Mouse (Mus musculus) heart, adult 2 months (tissue): ENCODE measurements around the gene Cdk5r1. TPM values are rescaled to one million over a fixed set of nuclear protein-coding genes. Genes with fewer than 3 reads are reported as not detected.
A peak's percentile ranks its signal among the peaks of the same experiment; 100 is the strongest.

ENCODE experiments used
- DNase-seq, 2 experiments: peaks; one replicate each; pipeline ENCODE4 v3.0.0; 2021
- H3K27ac ChIP-seq: fragments of 200-600 bp; 2 replicates; pipeline ENCODE4 v1.8.1; 2022
- H3K27me3 ChIP-seq: fragments of 200-500 bp; 2 replicates; pipeline ENCODE4 v1.6.1; 2012; ENCODE audit warnings: mild to moderate bottlenecking, low read length, inconsistent platforms, mixed read lengths; ENCODE audit not compliant: control insufficient read depth, insufficient read depth
- H3K36me3 ChIP-seq: fragments of 200-500 bp; 2 replicates; pipeline ENCODE4 v1.6.1; 2012; ENCODE audit warnings: low read length, inconsistent platforms; ENCODE audit not compliant: control insufficient read depth, insufficient read depth
- H3K4me1 ChIP-seq: fragments of 200-500 bp; 2 replicates; pipeline ENCODE4 v1.6.1; 2011; ENCODE audit warnings: low read length; ENCODE audit not compliant: control insufficient read depth, insufficient read depth
- H3K4me3 ChIP-seq: fragments of 200-600 bp; 2 replicates; pipeline ENCODE4 v1.8.1; 2022
- H3K79me2 ChIP-seq: fragments of 200-500 bp; replicated peaks from 2 replicates; pipeline ENCODE4 v1.6.1; 2012; ENCODE audit warnings: mild to moderate bottlenecking, inconsistent platforms, low read length, moderate library complexity, mixed read lengths; ENCODE audit not compliant: control insufficient read depth, insufficient read depth
- H3K9ac ChIP-seq: fragments of 200-500 bp; 2 replicates; pipeline ENCODE4 v1.6.1; 2012; ENCODE audit warnings: low read depth, mild to moderate bottlenecking, control low read depth, inconsistent platforms, low read length, mixed read lengths
- CTCF ChIP-seq: fragments of 200-600 bp; IDR thresholded peaks from 2 replicates; pipeline ENCODE4 v1.8.1; 2022; ENCODE audit warnings: antibody characterized with exemption, mild to moderate bottlenecking, moderate library complexity
- EP300 ChIP-seq: fragments of 200-500 bp; IDR thresholded peaks from 2 replicates; pipeline ENCODE4 v1.6.1; 2011; ENCODE audit warnings: low read depth, low read length, control low read depth; ENCODE audit not compliant: insufficient read depth
- POLR2A ChIP-seq: fragments of 200-500 bp; IDR thresholded peaks from 2 replicates; pipeline ENCODE4 v1.6.1; 2011; ENCODE audit warnings: mild to moderate bottlenecking, low read depth, low read length, control low read depth; ENCODE audit not compliant: insufficient read depth
- WGBS: fragments of 180-500 bp; shearing (Covaris S2); methylation state at CpG from one replicate; pipeline ENCODE4 v1.1.7; 2018; 5-methylcytosine and 5-hydroxymethylcytosine counted together
- intact Hi-C: fragments of 180-260 bp; cut with DNase I; formaldehyde crosslinking; loops from one replicate; pipeline ENCODE4 v1.15.1; 2025
- long read RNA-seq: library from polyadenylated mRNA; stranded (forward); transcript quantifications from one replicate; pipeline ENCODE4 v2.0.0, GENCODE M21; 2021
- polyA plus RNA-seq: library from polyadenylated mRNA; depleted of rRNA; stranded (reverse); fragments of >200 nt; gene quantifications from 2 replicates; pipeline ENCODE4 v1.2.3, GENCODE M21; 2012; rRNA removed
- total RNA-seq, 2 experiments: library from RNA; stranded (reverse); gene quantifications; 2 replicates each; pipeline ENCODE4 v1.2.3; 2021

Cdk5r1 gene
- total RNA-seq: 1 to 10 TPM in 1 of 2 experiments, under 1 TPM in 1; 0.84 to 2.3 TPM
- polyA plus RNA-seq: 0.61 and 0.85 TPM in 2 replicates
- long read RNA-seq: 0 reads

DNA sequence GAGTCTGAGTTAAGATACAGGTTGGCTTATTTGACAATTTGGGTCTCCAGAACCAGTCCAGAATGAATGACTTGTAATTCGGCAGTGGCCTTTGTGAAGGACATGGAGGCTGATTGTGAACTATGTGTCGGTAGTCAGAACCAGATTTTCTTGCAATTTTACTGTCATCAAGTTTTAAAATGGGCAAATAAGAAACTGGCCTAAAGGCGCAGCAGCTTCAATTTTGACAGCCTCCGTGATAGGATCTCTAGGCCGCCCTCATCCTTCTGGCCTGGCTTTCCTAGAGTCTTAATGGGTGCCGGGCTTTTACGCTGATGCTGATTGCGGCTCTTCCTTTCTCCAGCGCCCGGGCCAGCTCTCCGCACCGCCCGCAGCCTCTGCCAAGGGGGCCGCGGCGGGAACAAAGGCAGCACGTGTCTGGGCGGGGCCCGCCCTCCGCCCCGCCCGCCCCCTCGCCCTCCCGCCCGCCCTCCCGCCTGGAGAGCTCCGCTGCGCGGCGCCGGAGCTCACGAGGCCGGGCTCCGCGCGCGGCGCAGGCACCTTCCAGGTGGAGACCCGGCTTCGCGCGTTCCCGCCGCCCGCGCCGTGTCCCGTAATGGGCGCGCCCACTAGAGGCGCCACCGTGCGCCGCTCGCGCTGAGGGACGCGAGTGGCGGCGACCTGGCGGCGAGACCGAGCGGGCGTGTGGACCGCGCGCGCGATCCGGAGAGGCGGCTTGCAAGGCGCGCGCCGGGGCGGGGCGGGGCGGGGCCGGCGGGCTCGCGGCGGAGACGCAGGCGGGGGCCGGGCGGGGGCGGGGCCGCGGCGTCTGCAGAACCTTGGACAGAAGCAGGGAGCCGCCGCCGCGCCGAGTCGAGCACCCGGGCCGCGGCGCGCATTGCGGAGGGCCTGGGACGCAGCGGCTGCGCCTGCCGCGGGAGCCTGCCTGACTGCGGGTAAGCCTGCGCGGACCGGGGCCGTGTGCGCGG lies at the start of gene Cdk5r1:
Cdk5r1 (plus strand) TSS at position 802 of the 968 bp plus-strand sequence.
- Histone ChIP-seq H3K27ac (peak within 1 kb of the TSS; percentile 49), H3K9ac (peak within 1 kb of the TSS; percentile 84), H3K27me3 (no peaks in the 10 kb centered on the region), H3K4me1 (peaks cover 5% of the 10 kb centered on the region), H3K36me3 (no peaks in the 10 kb centered on the region), H3K79me2 (no peaks in the 10 kb centered on the region), H3K4me3 (peak within 1 kb of the TSS; percentile 60)
- TF ChIP-seq POLR2A (no peak), CTCF (peak; percentile 64), EP300 (no peak)
- peak; percentile 92 to 93 for DNase-seq
- 1% methylated on average over 104 of the region's 116 CpGs for WGBS
- intact Hi-C loops: loop anchor here (5.0 kb wide), 2 partner anchors 46 to 191 kb away; no protein-coding TSS in a partner anchor

- WGBS: 1% methylated on average over 58 of the region's 58 CpGs
- intact Hi-C loops: loop anchor here (1.0 kb wide), 1 partner anchor 242 kb away; no protein-coding TSS in a partner anchor
- DNase-seq: peak; percentile 94 to 96
- Histone ChIP-seq H3K27ac (peak within 1 kb of the TSS; percentile 94), H3K27me3 (no peaks in the 10 kb centered on the region), H3K4me1 (no peaks in the 10 kb centered on the region), H3K36me3 (peaks cover 5% of the 10 kb centered on the region), H3K9ac (peak within 1 kb of the TSS; percentile 97), H3K79me2 (0 out of 2 replicates have a peak, but pooled peaks cover 2% of the 10 kb centered on the region), H3K4me3 (peak within 1 kb of the TSS; percentile 95)
- TF ChIP-seq POLR2A (peak; percentile 84), EP300 (0 out of 2 replicates have a peak, but pooled peaks have one; percentile 51), CTCF (peak; percentile 83)
Observed at GRCm38 (mm10) chr11:80428381-80429008, 48.3 kb upstream of the Cdk5r1 start, which contains the start of gene Psmd11. Gene Psmd11 (plus strand): TSS chr11:80428615.

DNA sequence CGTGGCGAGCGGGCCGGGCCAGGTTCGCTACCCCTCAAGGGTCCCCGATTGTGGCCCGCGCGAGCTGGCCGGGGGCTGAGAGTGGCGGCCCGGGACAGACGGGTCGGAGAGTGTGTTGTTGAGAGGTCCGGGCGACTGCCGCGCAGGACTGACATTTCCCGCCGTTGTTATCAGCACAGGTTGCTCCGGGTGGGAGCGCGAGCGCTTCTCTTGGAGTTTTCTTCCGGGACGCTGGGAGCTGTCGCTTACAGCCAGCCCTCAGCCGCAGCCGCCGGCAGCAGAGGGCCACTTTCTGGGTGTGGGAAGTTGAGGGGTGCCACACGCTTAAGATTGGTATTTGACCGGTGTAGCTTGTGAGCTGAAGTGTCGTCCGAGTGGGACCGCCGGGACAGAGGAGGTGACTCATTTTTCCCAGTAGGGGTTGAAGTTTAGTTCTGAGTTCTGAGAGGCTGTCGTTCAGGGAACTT lies 47.8 kb upstream of the Cdk5r1 start:
- Histone ChIP-seq H3K4me3 (peak overlapping the region; percentile 95), H3K27me3 (no peaks in the 10 kb centered on the region), H3K36me3 (peaks cover 5% of the 10 kb centered on the region), H3K27ac (peak overlapping the region; percentile 94), H3K9ac (peak overlapping the region; percentile 97), H3K4me1 (no peaks in the 10 kb centered on the region), H3K79me2 (0 out of 2 replicates have a peak, but pooled peaks cover 2% of the 10 kb centered on the region)
- TF ChIP-seq EP300 (no peak), CTCF (no peak), POLR2A (no peak)
- intact Hi-C loops: no loop called here
- under 1% methylated on average over 37 of the region's 37 CpGs for WGBS
- no peak for DNase-seq

GRCm38 (mm10) chr11:80429500-80430166 lies 47.2 kb upstream of the Cdk5r1 start:
- Histone ChIP-seq H3K27me3 (no peaks in the 10 kb centered on the region), H3K79me2 (0 out of 2 replicates have a peak, but pooled peaks cover 2% of the 10 kb centered on the region), H3K27ac (peak overlapping the region; percentile 94), H3K9ac (peak overlapping the region; percentile 97), H3K4me1 (no peaks in the 10 kb centered on the region), H3K36me3 (peaks cover 5% of the 10 kb centered on the region), H3K4me3 (peak overlapping the region; percentile 95)
- WGBS: 34% methylated on average over 14 of the region's 14 CpGs
- TF ChIP-seq POLR2A (no peak), CTCF (no peak), EP300 (no peak)
- DNase-seq: no peak
- intact Hi-C loops: no loop called here

DNA sequence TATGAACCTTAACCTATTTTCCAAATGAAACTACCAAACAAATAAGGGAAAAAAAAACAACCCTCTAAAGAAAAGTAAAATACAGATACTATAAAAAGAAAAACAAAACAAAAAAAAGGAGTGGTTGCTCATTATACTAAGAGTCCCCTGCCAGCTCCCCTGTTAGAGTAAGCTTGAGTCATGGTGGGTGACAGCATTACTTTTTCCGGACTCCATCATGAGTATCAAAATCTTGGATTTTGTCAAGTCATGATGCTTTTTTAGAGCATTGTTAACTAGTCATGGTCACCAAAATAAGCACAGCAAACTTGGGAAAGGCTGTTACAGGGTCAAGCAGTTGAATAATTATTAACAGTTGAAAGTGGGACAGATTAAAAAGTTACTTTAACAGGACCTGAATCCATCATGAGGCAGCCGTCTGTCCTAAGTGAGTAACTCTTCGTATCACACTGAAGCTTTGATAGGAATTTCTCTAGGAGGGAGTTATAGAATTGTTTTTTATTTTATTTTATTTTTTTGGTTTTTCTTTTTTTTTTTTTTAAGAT lies 46.4 kb upstream of the Cdk5r1 start:
- DNase-seq: no peak
- 72% methylated on average over 3 of the region's 3 CpGs for WGBS
- H3K27me3 ChIP-seq: no peaks in the 10 kb centered on the region
- TF ChIP-seq POLR2A (no peak), EP300 (no peak), CTCF (no peak)
- intact Hi-C loops: no loop called here
- peaks cover 5% of the 10 kb centered on the region for H3K36me3 ChIP-seq
- H3K4me1 ChIP-seq: no peaks in the 10 kb centered on the region
- H3K4me3 ChIP-seq: no peak overlapping the region
- H3K27ac ChIP-seq: no peak overlapping the region
- H3K9ac ChIP-seq: no peak overlapping the region
- 0 out of 2 replicates have a peak, but pooled peaks cover 2% of the 10 kb centered on the region for H3K79me2 ChIP-seq
